Mouse (Mus musculus) stomach, postnatal 0 days (tissue): ENCODE measurements around the gene Mtmr11. TPM values are rescaled to one million over a fixed set of nuclear protein-coding genes. Genes with fewer than 3 reads are reported as not detected.

Experiments used
- ATAC-seq: fragments of 200-750 bp; cut with Nextera tagmentation; 2 replicates; pipeline ENCODE4 v1.8.0; 2017; ENCODE audit not compliant: low FRiP score, low TSS enrichment
- DNase-seq: peaks from one replicate; pipeline ENCODE4 v3.0.0-alpha.2; 2016; ENCODE audit warnings: low spot score
- H3K27ac ChIP-seq: fragments of 300-500 bp; sonication (generic); replicated peaks from 2 replicates; pipeline ENCODE4 v1.5.1; 2014; ENCODE audit warnings: mild to moderate bottlenecking, control low read depth
- H3K27me3 ChIP-seq: fragments of 300-500 bp; sonication (generic); 2 replicates; pipeline ENCODE4 v1.6.1; 2014; ENCODE audit warnings: low read length; ENCODE audit not compliant: control insufficient read depth, insufficient read depth
- H3K36me3 ChIP-seq: fragments of 300-500 bp; sonication (generic); 2 replicates; pipeline ENCODE4 v1.6.1; 2014; ENCODE audit warnings: low read length, mixed read lengths; ENCODE audit not compliant: control insufficient read depth, insufficient read depth
- H3K4me1 ChIP-seq: fragments of 300-500 bp; sonication (generic); replicated peaks from 2 replicates; pipeline ENCODE4 v1.6.1; 2014; ENCODE audit warnings: antibody characterized with exemption; ENCODE audit not compliant: control insufficient read depth, insufficient read depth
- H3K4me2 ChIP-seq: fragments of 300-500 bp; sonication (generic); replicated peaks from 2 replicates; pipeline ENCODE4 v1.6.1; 2014; ENCODE audit warnings: low read depth, mild to moderate bottlenecking, control low read depth, moderate library complexity
- H3K4me3 ChIP-seq: fragments of 300-500 bp; sonication (generic); 2 replicates; pipeline ENCODE4 v1.5.1; 2014; ENCODE audit warnings: low read depth, low read length, control low read depth
- H3K9ac ChIP-seq: fragments of 300-500 bp; sonication (generic); 2 replicates; pipeline ENCODE4 v1.6.1; 2014; ENCODE audit warnings: mild to moderate bottlenecking, low read length, control low read depth, mixed read lengths
- H3K9me3 ChIP-seq: fragments of 300-500 bp; sonication (generic); 2 replicates; pipeline ENCODE4 v1.6.1; 2016; ENCODE audit warnings: low read length; ENCODE audit not compliant: control insufficient read depth
- CTCF ChIP-seq: IDR thresholded peaks from 2 replicates; pipeline ENCODE4 v1.5.1; 2016; ENCODE audit warnings: antibody characterized with exemption, low read depth, mild to moderate bottlenecking, moderate library complexity
- EP300 ChIP-seq: optimal IDR thresholded peaks from 2 replicates; pipeline ENCODE3; 2016; ENCODE audit warnings: antibody characterized with exemption
- WGBS: fragments of 180-500 bp; shearing (Covaris S2); extraction: QIAGEN DNeasy Blood & Tissue Kit; methylation state at CpG from one replicate; pipeline ENCODE4 v1.1.7; 2014; 5-methylcytosine and 5-hydroxymethylcytosine counted together
- polyA plus RNA-seq: library from polyadenylated mRNA; unstranded; fragments of >200 nt; fragmentation: Nextera tagmentation; extraction: Ambion mirVana; gene quantifications from 2 replicates; pipeline ENCODE4 v1.2.1, GENCODE M21; 2015

Mtmr11 gene
- polyA plus RNA-seq, 1 experiment from 2014 or later: 8.2 TPM

DNA sequence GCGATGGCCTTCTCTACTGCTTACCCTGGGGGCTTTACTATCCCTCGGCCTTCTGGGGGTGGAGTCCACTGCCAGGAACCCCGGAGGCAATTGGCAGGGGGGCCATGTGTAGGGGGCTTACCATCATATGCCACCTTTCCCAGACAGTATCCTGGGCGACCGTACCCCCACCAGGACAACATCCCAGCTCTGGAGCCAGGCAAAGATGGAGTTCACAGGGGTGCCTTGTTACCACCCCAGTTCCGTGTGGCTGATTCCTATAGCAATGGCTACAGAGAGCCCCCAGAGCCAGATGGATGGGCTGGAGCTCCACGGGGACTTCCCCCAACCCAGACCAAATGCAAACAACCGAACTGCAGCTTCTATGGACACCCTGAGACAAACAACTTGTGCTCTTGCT is 6.3 kb upstream of the Mtmr11 start:
- DNase-seq: no peak
- Histone ChIP-seq H3K4me1 (peaks cover 5% of the 10 kb centered on the region), H3K4me3 (no peak overlapping the region), H3K27ac (no peak overlapping the region), H3K4me2 (no peak overlapping the region), H3K9me3 (no peaks in the 10 kb centered on the region), H3K9ac (no peak overlapping the region), H3K36me3 (peaks cover 38% of the 10 kb centered on the region), H3K27me3 (no peaks in the 10 kb centered on the region)
- TF ChIP-seq EP300 (no peak), CTCF (no peak)
- ATAC-seq: no peak
- WGBS: 85% methylated on average over 8 of the region's 8 CpGs

DNA sequence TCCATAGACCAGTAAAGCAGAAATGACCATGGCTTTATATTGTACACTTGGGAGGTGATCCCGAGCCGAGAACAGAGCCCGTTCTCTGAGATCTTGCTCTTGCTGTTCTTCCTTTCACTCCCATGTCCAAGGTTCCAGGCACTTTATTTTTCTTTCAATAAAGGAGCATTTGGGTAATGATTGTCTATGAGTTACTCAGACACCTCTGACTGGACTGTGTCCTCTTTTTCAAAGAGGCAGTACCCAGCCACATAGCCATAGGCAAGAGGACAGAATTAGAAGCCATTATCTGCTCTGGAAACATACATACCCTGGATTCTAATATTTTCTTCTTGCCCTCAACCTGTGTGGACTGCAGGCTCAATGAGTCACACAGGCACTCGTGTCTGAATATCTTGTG is 2.0 kb upstream of the Mtmr11 start:
- ATAC-seq (peak; percentile 40), DNase-seq (no peak)
- no peak overlapping the region for H3K9ac ChIP-seq

DNA sequence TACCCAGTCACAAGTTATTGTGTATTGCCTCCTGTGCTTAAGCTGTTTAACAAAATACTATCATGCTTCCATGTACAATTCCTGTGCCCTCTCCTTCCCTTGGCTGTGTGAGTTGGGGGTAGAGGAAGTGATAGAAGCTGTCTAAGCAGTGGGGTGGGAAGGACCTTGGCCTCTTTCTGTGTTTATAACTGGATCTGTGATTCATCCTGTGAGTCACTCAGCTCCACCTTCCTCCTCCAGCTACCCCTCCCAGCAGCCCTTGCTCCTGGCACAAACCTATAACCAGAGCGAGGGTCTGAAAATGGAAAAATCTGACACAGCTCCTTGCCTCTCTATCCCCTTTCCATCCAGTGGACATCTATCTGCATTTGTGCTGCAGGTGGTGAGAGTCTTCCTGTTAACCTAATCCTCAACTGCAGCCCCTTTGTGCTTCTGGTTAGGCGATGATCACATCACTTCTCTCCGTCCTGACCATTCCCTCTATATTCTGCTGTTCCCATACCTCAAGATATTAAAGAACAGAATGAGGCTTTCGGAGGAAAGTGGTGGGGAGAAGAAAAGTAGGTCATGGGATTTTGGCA is 1.5 kb upstream of the Mtmr11 start:
- Histone ChIP-seq H3K27ac (peak overlapping the region; percentile 96), H3K27me3 (no peaks in the 10 kb centered on the region), H3K9me3 (no peaks in the 10 kb centered on the region), H3K4me1 (peaks cover 5% of the 10 kb centered on the region), H3K4me3 (peak overlapping the region; percentile 54; the same call in 1 of the 2 replicates), H3K9ac (peak overlapping the region; percentile 51), H3K4me2 (peak overlapping the region; percentile 64), H3K36me3 (peaks cover 7% of the 10 kb centered on the region)
- DNase-seq: peak; percentile 80
- WGBS: 14% methylated on average over 4 of the region's 4 CpGs
- TF ChIP-seq EP300: no peak
- peak; percentile 88 for ATAC-seq

More for the DNA sequence above, 2.0 kb upstream of the Mtmr11 start:
- H3K9me3 ChIP-seq: no peaks in the 10 kb centered on the region
- H3K36me3 ChIP-seq: peaks cover 11% of the 10 kb centered on the region
- no peaks in the 10 kb centered on the region for H3K27me3 ChIP-seq
- WGBS: 55% methylated on average over 4 of the region's 4 CpGs
- H3K4me3 ChIP-seq: no peak overlapping the region
- H3K4me2 ChIP-seq: peak overlapping the region; percentile 64
- TF ChIP-seq EP300: no peak
- no peak for TF ChIP-seq CTCF
- peak overlapping the region; percentile 96 for H3K27ac ChIP-seq
- peaks cover 5% of the 10 kb centered on the region for H3K4me1 ChIP-seq

DNA sequence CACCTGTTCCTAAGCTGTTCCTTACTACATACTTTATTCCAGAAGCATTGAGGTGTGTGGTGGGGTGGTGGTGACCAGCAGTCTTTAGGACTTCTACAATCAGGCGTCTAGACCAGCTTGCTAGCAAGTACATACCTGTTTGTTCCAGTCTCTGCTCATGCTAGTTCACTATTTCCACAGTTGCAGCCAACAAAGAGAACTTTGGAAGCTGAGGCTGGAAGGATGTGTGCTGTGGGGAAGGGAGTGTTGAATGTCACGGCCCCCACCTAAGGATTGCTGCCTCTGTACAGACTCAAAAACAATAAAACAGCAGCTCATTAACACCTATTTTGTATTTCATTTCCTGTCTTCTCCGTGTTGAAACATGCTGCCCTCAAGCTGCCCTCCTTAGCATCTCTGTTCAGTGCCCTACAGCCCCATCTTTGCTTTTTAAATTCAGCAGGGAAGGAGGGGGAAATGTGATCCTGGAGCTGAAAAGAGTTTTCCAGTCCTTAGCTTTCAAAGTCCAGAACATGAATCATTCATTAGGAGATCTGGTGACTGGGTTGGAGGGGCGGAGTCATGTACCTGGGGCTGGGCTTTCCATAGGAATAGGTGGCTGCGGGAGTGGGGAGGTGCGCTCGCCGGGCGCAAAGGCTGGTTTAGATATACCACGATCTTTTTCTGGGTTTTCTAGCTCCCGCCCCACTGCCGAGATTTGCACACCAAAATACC is 844 bp upstream of the Mtmr11 start:
- WGBS: under 1% methylated on average over 12 of the region's 12 CpGs
- DNase-seq: peak; percentile 90
- TF ChIP-seq CTCF (no peak), EP300 (no peak)
- Histone ChIP-seq H3K36me3 (peaks cover under 1% of the 10 kb centered on the region; the same call in 1 of the 2 replicates), H3K4me1 (peaks cover 5% of the 10 kb centered on the region), H3K4me2 (peak overlapping the region; percentile 64), H3K27me3 (no peaks in the 10 kb centered on the region), H3K9ac (peak overlapping the region; percentile 66), H3K4me3 (peak overlapping the region; percentile 54), H3K27ac (peak overlapping the region; percentile 96), H3K9me3 (no peaks in the 10 kb centered on the region)
- ATAC-seq: peak; percentile 81

DNA sequence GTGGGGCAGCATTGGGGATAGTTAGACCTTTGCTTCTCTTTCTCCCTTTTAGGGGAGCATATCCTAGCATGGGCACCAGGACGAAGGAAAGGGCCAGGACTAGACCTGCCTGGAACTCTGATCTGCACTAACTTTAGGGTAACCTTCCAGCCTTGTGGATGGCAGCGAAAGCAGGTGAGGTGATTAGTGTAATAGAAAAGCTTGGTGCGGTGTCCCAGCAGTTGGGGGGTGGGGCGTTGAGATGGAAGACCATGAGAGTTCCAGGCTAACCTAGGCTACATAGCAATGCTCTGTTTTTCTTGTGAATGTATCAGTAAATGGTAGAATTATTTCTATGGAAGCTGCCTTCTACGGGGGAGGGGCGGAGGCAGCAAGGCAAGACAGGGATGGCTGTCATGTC is 1.2 kb downstream of the Mtmr11 start:
- Histone ChIP-seq H3K36me3 (no peaks in the 10 kb centered on the region), H3K27me3 (no peaks in the 10 kb centered on the region), H3K27ac (no peak overlapping the region), H3K4me1 (peaks cover 5% of the 10 kb centered on the region), H3K9ac (no peak overlapping the region), H3K4me2 (no peak overlapping the region), H3K9me3 (no peaks in the 10 kb centered on the region), H3K4me3 (no peak overlapping the region)
- ATAC-seq (no peak), DNase-seq (no peak)
- WGBS: 88% methylated on average over 6 of the region's 6 CpGs
- TF ChIP-seq CTCF: no peak
- no peak for TF ChIP-seq EP300
